Mouse (Mus musculus): ENCODE data around the gene Gm19935.

The Gm19935 gene

DNA sequence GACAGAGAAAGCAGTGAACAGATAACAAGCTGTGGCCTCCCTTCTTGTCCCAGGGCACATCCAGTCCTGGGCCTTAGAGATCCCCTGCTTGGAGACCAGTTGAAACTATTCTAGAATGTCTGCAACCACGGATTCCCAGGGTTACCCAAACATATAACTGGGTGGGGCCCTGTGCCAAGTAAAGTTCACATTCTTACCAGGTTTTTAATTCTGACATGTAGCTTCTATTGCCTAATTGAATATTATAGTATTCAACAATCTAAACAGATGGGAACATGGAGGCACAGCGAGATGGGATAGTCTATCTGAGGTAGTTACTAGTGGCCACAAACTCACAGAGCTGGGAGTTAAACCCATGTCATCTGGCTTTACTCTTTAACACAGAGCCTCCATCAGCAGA lies at the start of gene Gm19935:
Gene Gm19935, minus strand, starts transcription at position 101 of the 400 bp plus-strand sequence.
- DNase-seq (ENCODE audit: extremely low read depth, low read depth, low spot score), result no peak

- no peak for DNase-seq (ENCODE audit: extremely low read depth, low read depth, low spot score)
Observed at GRCm38 (mm10) chr8:90862038-90862437, 44.8 kb upstream of the Gm19935 start.

DNA sequence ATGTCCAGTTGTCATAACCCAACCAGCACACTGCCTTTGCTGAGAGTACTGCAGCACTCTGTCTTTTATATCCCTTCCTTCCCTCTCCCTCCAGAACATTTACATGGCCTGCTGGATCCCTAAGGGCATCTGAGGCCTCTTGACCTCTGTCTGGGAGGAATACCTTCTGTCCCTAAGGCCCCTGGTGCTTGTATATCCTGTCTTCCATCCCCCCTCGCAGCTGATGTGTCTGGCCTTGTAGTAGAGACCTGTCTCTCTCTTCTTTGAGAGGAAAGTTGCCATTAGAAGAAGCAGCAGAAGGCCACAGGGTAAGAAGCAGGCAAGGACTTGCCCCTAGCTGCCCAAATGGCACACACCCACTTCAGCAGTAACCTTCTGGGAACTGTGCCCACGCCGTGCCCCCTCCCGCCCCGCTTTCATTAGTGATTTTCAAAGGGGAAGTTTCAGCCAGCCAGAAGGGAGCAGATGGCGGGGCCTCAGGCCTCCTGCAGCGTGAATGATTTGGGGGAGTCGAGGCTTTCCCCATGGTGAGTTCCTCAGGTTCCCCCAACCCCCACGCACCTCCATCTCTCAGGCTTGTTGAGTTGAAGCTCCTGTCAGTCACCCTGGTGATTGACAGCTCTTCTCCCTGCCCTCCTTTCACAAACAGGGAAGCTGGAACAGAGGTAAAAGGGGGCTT lies 44.2 kb upstream of the Gm19935 start:
- no peak for DNase-seq (ENCODE audit: extremely low read depth, low read depth, low spot score)

DNA sequence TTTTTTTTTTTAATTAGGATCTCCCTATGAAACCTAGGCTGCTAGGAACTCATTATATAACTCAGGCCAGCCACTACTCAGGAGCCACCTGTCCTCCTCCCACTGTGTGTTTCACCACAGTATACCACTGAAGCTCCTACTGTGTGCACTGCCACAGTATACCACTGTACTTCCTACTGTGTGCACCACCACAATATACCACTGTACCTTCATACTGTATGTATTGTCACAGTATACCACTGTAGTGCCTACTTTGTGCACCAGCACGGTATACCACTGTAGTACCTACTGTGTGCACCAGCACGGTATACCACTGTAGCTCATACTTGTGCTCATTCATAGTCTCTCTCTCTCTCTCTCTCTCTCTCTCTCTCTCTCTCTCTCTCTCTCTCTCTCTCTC lies 40.9 kb upstream of the Gm19935 start:
- no peak for DNase-seq (ENCODE audit: extremely low read depth, low read depth, low spot score)

DNA sequence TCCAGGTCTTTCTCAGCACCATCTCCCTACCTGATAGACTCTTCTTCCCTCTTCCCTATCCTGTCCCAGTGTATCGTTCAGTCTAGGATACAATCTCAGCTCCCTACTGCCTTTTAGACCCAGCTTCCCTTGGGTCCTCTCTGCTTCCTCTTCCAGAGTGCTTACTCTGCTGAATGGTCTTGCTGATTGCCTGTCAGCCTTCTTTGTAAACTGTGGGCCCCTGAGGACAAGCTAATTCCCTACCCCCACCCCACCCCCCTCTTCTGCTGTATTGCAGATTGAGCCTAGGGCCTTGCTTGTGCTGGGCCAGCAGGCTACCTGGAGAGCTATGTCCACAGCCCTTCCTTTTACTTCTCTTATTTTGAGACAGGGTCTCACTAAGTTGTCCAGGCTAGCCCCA lies 39.8 kb upstream of the Gm19935 start:
- no peak for DNase-seq (ENCODE audit: extremely low read depth, low read depth, low spot score)

DNA sequence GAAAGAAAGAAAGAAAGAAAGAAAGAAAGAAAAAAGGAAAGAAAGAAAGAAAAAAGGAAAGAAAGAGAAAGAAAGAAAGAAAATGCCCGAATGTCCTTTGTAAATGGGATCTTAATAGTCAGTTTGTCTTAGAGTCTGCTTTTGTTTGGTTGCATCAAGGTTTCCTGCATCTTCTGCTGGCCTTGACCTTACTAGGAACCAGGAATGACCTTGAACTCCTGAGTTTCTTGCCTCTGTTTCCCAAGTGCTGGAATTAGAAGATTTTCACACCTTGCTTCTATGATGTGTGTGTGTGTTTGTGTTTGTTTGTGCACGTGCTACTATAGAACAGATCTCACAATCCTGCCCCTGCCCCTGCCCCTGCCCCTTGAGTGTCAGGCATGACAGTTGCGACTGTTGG lies 39.0 kb upstream of the Gm19935 start:
- DNase-seq (ENCODE audit: extremely low read depth, low read depth, low spot score), result no peak

DNA sequence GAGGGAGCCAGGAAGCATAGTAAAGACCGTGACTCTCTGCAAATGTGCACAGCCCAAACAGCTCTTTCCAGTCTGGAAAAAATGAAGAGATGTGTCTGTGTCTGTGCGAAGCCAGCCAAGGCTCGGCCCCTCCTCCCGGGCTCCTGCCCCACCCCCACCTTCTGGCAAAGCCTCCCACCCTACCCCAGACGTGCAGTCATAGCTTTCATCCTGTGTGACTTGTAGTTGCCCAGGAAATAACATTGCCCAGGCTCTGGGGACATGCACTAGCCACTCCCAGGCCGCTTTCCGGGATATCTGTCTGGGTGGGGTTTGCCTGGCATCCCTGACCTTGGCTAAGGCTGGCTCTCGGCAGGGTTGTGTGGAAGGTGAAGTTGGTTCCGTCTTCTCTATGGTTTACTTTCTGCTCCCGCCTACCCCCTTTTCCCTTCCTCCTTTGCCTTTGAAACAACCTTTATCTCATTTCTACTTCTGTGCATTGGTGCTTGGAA lies 37.5 kb upstream of the Gm19935 start:
- no peak for DNase-seq (ENCODE audit: extremely low read depth, low read depth, low spot score)

GRCm38 (mm10) chr8:90853971-90854670 lies 36.9 kb upstream of the Gm19935 start:
- DNase-seq (ENCODE audit: extremely low read depth, low read depth, low spot score), result no peak

GRCm38 (mm10) chr8:90851544-90851943 lies 34.4 kb upstream of the Gm19935 start:
- DNase-seq (ENCODE audit: extremely low read depth, low read depth, low spot score), result no peak

DNA sequence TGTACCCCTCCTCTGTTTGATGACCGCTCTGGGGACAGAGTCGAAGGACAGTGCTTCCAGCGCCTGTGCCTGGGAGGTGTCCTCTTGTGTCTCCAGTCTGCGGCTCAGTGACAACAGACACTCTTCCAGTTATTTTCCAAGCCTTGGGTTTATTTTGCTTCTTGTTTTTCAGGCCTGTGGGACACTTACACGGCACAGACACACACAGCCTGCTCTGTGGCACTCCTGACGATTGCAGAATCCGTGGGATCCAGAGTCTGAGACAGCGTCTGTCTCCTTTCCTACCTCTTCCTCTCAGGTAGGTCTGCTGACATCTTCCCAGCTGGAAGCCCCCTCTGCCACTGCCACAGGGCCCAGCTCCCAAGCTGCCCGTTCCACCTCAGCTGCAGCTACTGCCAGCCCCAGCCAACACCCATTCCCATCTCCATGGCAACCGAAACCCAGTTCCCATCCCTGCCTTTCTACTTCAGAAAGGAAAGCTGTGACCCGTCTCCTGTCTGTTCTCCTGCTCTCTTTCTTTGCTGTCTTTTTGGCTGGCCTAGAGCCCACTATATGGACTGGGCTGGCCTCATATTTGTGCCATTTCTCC lies 32.4 kb upstream of the Gm19935 start:
- DNase-seq (ENCODE audit: extremely low read depth, low read depth, low spot score), result no peak

DNA sequence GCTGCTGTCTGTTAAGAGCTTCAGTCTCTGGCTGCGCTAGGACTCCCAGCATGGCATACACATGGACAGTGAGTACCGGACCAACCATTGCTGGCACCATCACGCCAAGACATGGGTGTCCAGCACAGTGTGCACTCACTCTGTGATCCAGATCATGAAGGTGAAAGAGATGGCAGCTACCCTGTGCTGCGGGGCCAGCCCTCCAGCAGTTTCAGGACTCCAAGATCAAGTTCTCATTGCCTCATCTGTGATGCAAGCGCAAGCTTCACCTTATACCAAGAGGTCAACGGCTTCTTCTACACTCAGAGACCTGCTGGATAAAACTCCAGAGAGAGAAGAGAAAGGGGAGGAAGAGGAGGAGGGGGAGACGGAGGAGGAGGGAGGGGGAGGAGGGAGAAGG lies 30.8 kb upstream of the Gm19935 start:
- DNase-seq (ENCODE audit: extremely low read depth, low read depth, low spot score), result no peak

- no peak for DNase-seq (ENCODE audit: extremely low read depth, low read depth, low spot score)
Observed at GRCm38 (mm10) chr8:90844179-90844967, 27.2 kb upstream of the Gm19935 start.

DNA sequence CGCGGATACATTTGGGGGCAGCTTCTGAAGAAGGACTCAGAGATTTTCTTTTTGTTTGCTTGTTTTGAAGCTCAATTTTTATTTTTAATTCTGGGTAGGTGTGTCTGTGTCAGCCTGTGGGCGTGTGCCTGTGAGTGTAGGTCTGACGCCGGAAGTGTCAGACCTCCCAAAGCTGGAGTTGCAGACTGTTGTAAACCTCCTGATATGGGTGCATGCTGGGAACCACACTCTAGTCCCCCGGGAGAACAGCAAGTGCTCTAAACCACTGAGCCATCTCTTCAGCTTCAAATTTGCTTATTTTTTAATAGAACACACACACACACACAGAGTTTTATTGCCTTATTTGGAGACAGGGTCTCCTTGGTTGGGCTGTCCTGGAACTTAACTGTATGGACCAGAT lies 25.9 kb upstream of the Gm19935 start:
- DNase-seq (ENCODE audit: extremely low read depth, low read depth, low spot score), result no peak

DNA sequence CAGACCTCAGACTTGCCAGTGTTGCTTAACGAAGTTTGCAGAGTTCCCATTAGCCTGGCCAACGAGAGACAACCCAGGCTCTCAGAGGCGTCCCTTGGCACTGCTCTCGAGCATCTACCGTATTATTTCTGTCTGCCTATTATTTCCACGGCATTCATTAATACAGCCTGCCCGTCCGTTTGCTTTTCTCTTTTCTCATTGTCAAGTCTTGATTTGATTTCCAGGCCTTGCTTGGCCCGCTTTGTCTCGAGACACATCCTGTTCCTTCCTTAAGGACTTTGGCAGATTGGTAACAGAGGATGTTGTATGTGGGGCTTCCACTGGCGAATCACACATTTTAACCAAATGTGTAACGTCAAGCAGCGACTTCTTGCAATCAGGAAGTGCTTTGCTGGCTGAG lies 24.1 kb upstream of the Gm19935 start:
- DNase-seq (ENCODE audit: extremely low read depth, low read depth, low spot score), result no peak

GRCm38 (mm10) chr8:90839725-90840714 lies 22.8 kb upstream of the Gm19935 start:
- no peak for DNase-seq (ENCODE audit: extremely low read depth, low read depth, low spot score)

GRCm38 (mm10) chr8:90837440-90837839 lies 20.2 kb upstream of the Gm19935 start:
- no peak for DNase-seq (ENCODE audit: extremely low read depth, low read depth, low spot score)

- no peak for DNase-seq (ENCODE audit: extremely low read depth, low read depth, low spot score)
Observed at GRCm38 (mm10) chr8:90834321-90834672, 17.1 kb upstream of the Gm19935 start.

GRCm38 (mm10) chr8:90833628-90834320 lies 16.6 kb upstream of the Gm19935 start:
- no peak for DNase-seq (ENCODE audit: extremely low read depth, low read depth, low spot score)

DNA sequence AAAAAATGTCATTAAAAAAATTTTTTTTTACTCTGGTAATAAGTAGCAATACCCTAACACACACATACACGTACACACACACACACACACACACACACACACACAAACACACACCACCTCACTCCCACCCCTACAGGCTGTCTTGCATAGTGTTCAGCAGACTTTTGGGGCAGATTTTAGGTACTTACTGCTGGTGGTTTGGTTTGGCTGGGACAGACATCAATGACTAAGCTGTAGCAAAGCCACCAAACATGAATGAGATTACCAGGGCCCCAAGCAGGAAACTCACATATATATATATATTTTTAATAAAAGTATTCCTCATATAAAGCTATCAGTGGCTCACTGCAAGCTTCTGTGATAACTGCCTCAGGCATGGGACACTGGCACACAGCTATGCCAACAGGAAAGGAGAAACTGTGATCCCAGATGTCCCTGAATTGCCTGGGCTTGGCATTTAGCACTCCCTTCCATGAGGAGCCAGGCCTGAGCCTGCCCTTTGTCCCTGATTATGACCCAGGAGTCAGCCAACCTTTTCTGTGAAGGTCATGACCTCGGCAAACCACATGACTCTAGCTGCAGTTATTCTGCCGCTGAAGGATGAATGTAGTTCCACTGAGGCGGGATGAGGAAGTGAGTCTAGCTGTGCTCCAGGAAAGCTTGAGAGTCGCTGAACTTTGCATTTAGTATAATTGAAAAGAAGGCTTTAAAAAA lies 15.5 kb upstream of the Gm19935 start:
- DNase-seq (ENCODE audit: extremely low read depth, low read depth, low spot score), result no peak

All from fat pad, adult 2 months (tissue).